Mouse (Mus musculus) forebrain, embryonic 16.5 days (tissue): ENCODE measurements around the gene Luzp1. TPM values are rescaled to one million over a fixed set of nuclear protein-coding genes. Genes with fewer than 3 reads are reported as not detected.

Experiments used
- ATAC-seq: fragments of 200-750 bp; cut with Nextera tagmentation; 2 replicates; pipeline ENCODE4 v1.8.0; 2017; ENCODE audit warnings: mild to moderate bottlenecking, moderate library complexity
- H3K27ac ChIP-seq: fragments of 300-500 bp; sonication (generic); 2 replicates; pipeline ENCODE4 v1.5.1; 2014; ENCODE audit warnings: low read length, control low read depth
- H3K27me3 ChIP-seq: fragments of 300-500 bp; sonication (generic); replicated peaks from 2 replicates; pipeline ENCODE4 v1.6.1; 2014; ENCODE audit warnings: low read length; ENCODE audit not compliant: control insufficient read depth, insufficient read depth
- H3K36me3 ChIP-seq: fragments of 300-500 bp; sonication (generic); 2 replicates; pipeline ENCODE4 v1.6.1; 2014; ENCODE audit not compliant: control insufficient read depth, insufficient read depth
- H3K4me1 ChIP-seq: fragments of 300-500 bp; sonication (generic); replicated peaks from 2 replicates; pipeline ENCODE4 v1.6.1; 2014; ENCODE audit warnings: low read length; ENCODE audit not compliant: control insufficient read depth, insufficient read depth
- H3K4me2 ChIP-seq: fragments of 300-500 bp; sonication (generic); 2 replicates; pipeline ENCODE4 v1.6.1; 2014; ENCODE audit warnings: mild to moderate bottlenecking, low read length, control low read depth
- H3K4me3 ChIP-seq: fragments of 300-500 bp; sonication (generic); replicated peaks from 2 replicates; pipeline ENCODE4 v1.5.1; 2014; ENCODE audit warnings: mild to moderate bottlenecking, low read length, control low read depth
- H3K9ac ChIP-seq: fragments of 300-500 bp; sonication (generic); replicated peaks from 2 replicates; pipeline ENCODE4 v1.6.1; 2014; ENCODE audit warnings: low read depth, low read length, control low read depth
- H3K9me3 ChIP-seq: fragments of 300-500 bp; sonication (generic); 2 replicates; pipeline ENCODE4 v1.6.1; 2016; ENCODE audit warnings: low read length; ENCODE audit not compliant: control insufficient read depth
- WGBS: fragments of 180-500 bp; shearing (Covaris S2); extraction: QIAGEN DNeasy Blood & Tissue Kit; methylation state at CpG from one replicate; pipeline ENCODE4 v1.1.7; 2014; 5-methylcytosine and 5-hydroxymethylcytosine counted together
- polyA plus RNA-seq: library from polyadenylated mRNA; unstranded; fragments of >200 nt; fragmentation: Nextera tagmentation; extraction: Ambion mirVana; gene quantifications from 2 replicates; pipeline ENCODE4 v1.2.1, GENCODE M21; 2015

The Luzp1 gene
- polyA plus RNA-seq, 1 experiment from 2014 or later, result 51.5 TPM

- Histone ChIP-seq H3K36me3 (no peaks in the 10 kb centered on the region), H3K27me3 (peaks cover 25% of the 10 kb centered on the region), H3K4me3 (no peak overlapping the region), H3K4me1 (peaks cover 11% of the 10 kb centered on the region), H3K9me3 (no peaks in the 10 kb centered on the region), H3K9ac (no peak overlapping the region), H3K4me2 (no peak overlapping the region; the same call in 1 of the 2 replicates), H3K27ac (no peak overlapping the region)
- 41% methylated on average over 4 of the region's 4 CpGs for WGBS
- ATAC-seq, result no peak
Observed at GRCm38 (mm10) chr4:136461206-136461605, 8.4 kb upstream of the Luzp1 start.

GRCm38 (mm10) chr4:136461761-136462085, 7.8 kb upstream of the Luzp1 start:
- WGBS, result 12% methylated on average over 6 of the region's 6 CpGs
- Histone ChIP-seq H3K9me3 (no peaks in the 10 kb centered on the region), H3K4me1 (peaks cover 13% of the 10 kb centered on the region), H3K27ac (no peak overlapping the region), H3K9ac (peak overlapping the region; percentile 78), H3K36me3 (no peaks in the 10 kb centered on the region), H3K4me3 (peak overlapping the region; percentile 80), H3K27me3 (peaks cover 25% of the 10 kb centered on the region), H3K4me2 (peak overlapping the region; percentile 98)
- ATAC-seq, result no peak

- Histone ChIP-seq H3K4me1 (peaks cover 13% of the 10 kb centered on the region), H3K4me3 (peak within 1 kb of the TSS; percentile 80), H3K9ac (peak within 1 kb of the TSS; percentile 78), H3K9me3 (no peaks in the 10 kb centered on the region), H3K36me3 (no peaks in the 10 kb centered on the region), H3K4me2 (peak within 1 kb of the TSS; percentile 98), H3K27me3 (peaks cover 25% of the 10 kb centered on the region), H3K27ac (no peak within 1 kb of the TSS)
- under 1% methylated on average over 53 of the region's 64 CpGs for WGBS
- ATAC-seq, result peak; percentile 89
Observed at GRCm38 (mm10) chr4:136462086-136462838, 7.3 kb upstream of the Luzp1 start, which contains the start of gene 6030445D17Rik. Gene 6030445D17Rik (plus strand): TSS chr4:136462250.

GRCm38 (mm10) chr4:136462839-136463178, 6.8 kb upstream of the Luzp1 start:
- peak; percentile 77 for ATAC-seq
- Histone ChIP-seq H3K27me3 (peaks cover 25% of the 10 kb centered on the region), H3K27ac (no peak overlapping the region), H3K4me1 (peaks cover 13% of the 10 kb centered on the region), H3K9ac (peak overlapping the region; percentile 78), H3K9me3 (no peaks in the 10 kb centered on the region), H3K4me2 (peak overlapping the region; percentile 98), H3K36me3 (no peaks in the 10 kb centered on the region), H3K4me3 (peak overlapping the region; percentile 80)
- WGBS, result under 1% methylated on average over 8 of the region's 8 CpGs

- Histone ChIP-seq H3K9ac (no peak overlapping the region), H3K9me3 (no peaks in the 10 kb centered on the region), H3K36me3 (no peaks in the 10 kb centered on the region), H3K27me3 (peaks cover 25% of the 10 kb centered on the region), H3K4me1 (peaks cover 13% of the 10 kb centered on the region), H3K4me3 (peak overlapping the region; percentile 80), H3K4me2 (peak overlapping the region; percentile 98), H3K27ac (no peak overlapping the region)
- no peak for ATAC-seq
- WGBS, result 18% methylated on average over 9 of the region's 9 CpGs
Observed at GRCm38 (mm10) chr4:136463436-136463835, 6.1 kb upstream of the Luzp1 start.

GRCm38 (mm10) chr4:136466226-136466625, 3.3 kb upstream of the Luzp1 start:
- Histone ChIP-seq H3K9ac (no peak overlapping the region), H3K27ac (no peak overlapping the region), H3K27me3 (peaks cover 22% of the 10 kb centered on the region), H3K4me1 (peaks cover 24% of the 10 kb centered on the region), H3K36me3 (no peaks in the 10 kb centered on the region), H3K4me3 (no peak overlapping the region), H3K9me3 (no peaks in the 10 kb centered on the region), H3K4me2 (no peak overlapping the region)
- WGBS, result 53% methylated on average over 4 of the region's 4 CpGs
- no peak for ATAC-seq

- Histone ChIP-seq H3K9me3 (no peaks in the 10 kb centered on the region), H3K27me3 (0 out of 2 replicates have a peak, but pooled peaks cover 7% of the 10 kb centered on the region), H3K4me2 (no peak overlapping the region), H3K27ac (no peak overlapping the region; the same call in 1 of the 2 replicates), H3K36me3 (no peaks in the 10 kb centered on the region), H3K4me3 (no peak overlapping the region), H3K9ac (no peak overlapping the region), H3K4me1 (peaks cover 23% of the 10 kb centered on the region)
- no peak for ATAC-seq
- WGBS, result 73% methylated on average over 14 of the region's 14 CpGs
Observed at GRCm38 (mm10) chr4:136468553-136469327, 821 bp upstream of the Luzp1 start.

GRCm38 (mm10) chr4:136469941-136470346, 383 bp downstream of the Luzp1 start:
- peak overlapping the region; percentile 91 for H3K4me3 ChIP-seq
- peak overlapping the region; percentile 94 for H3K27ac ChIP-seq
- H3K4me1 ChIP-seq, result peaks cover 24% of the 10 kb centered on the region
- no peaks in the 10 kb centered on the region for H3K36me3 ChIP-seq
- no peaks in the 10 kb centered on the region for H3K9me3 ChIP-seq
- H3K9ac ChIP-seq, result peak overlapping the region; percentile 85
- peak overlapping the region; percentile 74 for H3K4me2 ChIP-seq
- H3K27me3 ChIP-seq, result no peaks in the 10 kb centered on the region
- WGBS, result 0% methylated on average over 15 of the region's 55 CpGs
- peak; percentile 85 for ATAC-seq

- Histone ChIP-seq H3K4me1 (peaks cover 24% of the 10 kb centered on the region), H3K9me3 (no peaks in the 10 kb centered on the region), H3K9ac (peak overlapping the region; percentile 85), H3K4me2 (peak overlapping the region; percentile 74), H3K27ac (peak overlapping the region; percentile 94), H3K4me3 (peak overlapping the region; percentile 91), H3K36me3 (no peaks in the 10 kb centered on the region), H3K27me3 (no peaks in the 10 kb centered on the region)
- ATAC-seq, result peak; percentile 21
- under 1% methylated on average over 49 of the region's 58 CpGs for WGBS
Observed at GRCm38 (mm10) chr4:136470347-136471071, 948 bp downstream of the Luzp1 start.
